Mouse (Mus musculus): ENCODE measurements around the gene Flii.

Gene Flii

GRCm38 (mm10) chr11:60726601-60727391 is at the start of gene Flii:
TSS of gene Flii (minus strand) at chr11:60727263.
- peak; percentile 87 to 91 for DNase-seq

- no peak for DNase-seq
Observed at GRCm38 (mm10) chr11:60776107-60776828, 49.2 kb upstream of the Flii start.

- no peak for DNase-seq
Observed at GRCm38 (mm10) chr11:60775578-60775977, 48.5 kb upstream of the Flii start.

GRCm38 (mm10) chr11:60774841-60775240 is 47.8 kb upstream of the Flii start:
- no peak for DNase-seq

GRCm38 (mm10) chr11:60774158-60774689 is 47.2 kb upstream of the Flii start:
- DNase-seq: no peak

- DNase-seq: no peak
Observed at GRCm38 (mm10) chr11:60772161-60772560, 45.1 kb upstream of the Flii start.

GRCm38 (mm10) chr11:60770776-60771175 is 43.7 kb upstream of the Flii start:
- no peak for DNase-seq

- DNase-seq: no peak
Observed at GRCm38 (mm10) chr11:60769322-60769721, 42.3 kb upstream of the Flii start.

GRCm38 (mm10) chr11:60766969-60767368 is 39.9 kb upstream of the Flii start:
- no peak for DNase-seq

GRCm38 (mm10) chr11:60761681-60762080 is 34.6 kb upstream of the Flii start:
- DNase-seq: no peak

- DNase-seq: no peak
Observed at GRCm38 (mm10) chr11:60755570-60755969, 28.5 kb upstream of the Flii start.

- DNase-seq: no peak
Observed at GRCm38 (mm10) chr11:60740321-60740720, 13.3 kb upstream of the Flii start.

GRCm38 (mm10) chr11:60737450-60737849 is 10.4 kb upstream of the Flii start:
- no peak for DNase-seq

GRCm38 (mm10) chr11:60736491-60736890 is 9.4 kb upstream of the Flii start:
- DNase-seq: no peak

GRCm38 (mm10) chr11:60735191-60735590 is 8.1 kb upstream of the Flii start:
- DNase-seq: no peak

GRCm38 (mm10) chr11:60734206-60734605 is 7.1 kb upstream of the Flii start:
- DNase-seq: no peak

- DNase-seq: no peak
Observed at GRCm38 (mm10) chr11:60731251-60731650, 4.2 kb upstream of the Flii start.

GRCm38 (mm10) chr11:60730169-60730568 is 3.1 kb upstream of the Flii start:
- no peak for DNase-seq

GRCm38 (mm10) chr11:60729217-60729641 is 2.2 kb upstream of the Flii start:
- DNase-seq: no peak

GRCm38 (mm10) chr11:60728260-60728761 is 1.2 kb upstream of the Flii start, which contains the start of gene Mief2:
TSS of gene Mief2 (plus strand) at chr11:60728398.
- peak; percentile 96 to 97 for DNase-seq

- peak; percentile 45 to 58 for DNase-seq
Observed at GRCm38 (mm10) chr11:60727392-60728140, 503 bp upstream of the Flii start.

- DNase-seq: no peak
Observed at GRCm38 (mm10) chr11:60719263-60719662, 7.8 kb downstream of the Flii start.

- DNase-seq: no peak
Observed at GRCm38 (mm10) chr11:60715833-60716232, 11.2 kb downstream of the Flii start.
